Mouse (Mus musculus) limb, embryonic 12.5 days (tissue): ENCODE data around the gene Fads6. TPM values are rescaled to one million over a fixed set of nuclear protein-coding genes. Genes with fewer than 3 reads are reported as not detected.

ENCODE experiments used
- ATAC-seq: fragments of 200-750 bp; cut with Nextera tagmentation; 2 replicates; pipeline ENCODE4 v1.8.0; 2017; ENCODE audit warnings: low read depth, moderate TSS enrichment; ENCODE audit not compliant: insufficient number of reproducible peaks, insufficient read depth, low FRiP score, low TSS enrichment
- H3K27ac ChIP-seq: fragments of 300-500 bp; sonication (generic); 2 replicates; pipeline ENCODE4 v1.5.1; 2016; ENCODE audit warnings: mild to moderate bottlenecking, moderate library complexity
- H3K27me3 ChIP-seq: fragments of 300-500 bp; sonication (generic); 2 replicates; pipeline ENCODE4 v1.6.1; 2016; ENCODE audit warnings: mild to moderate bottlenecking, moderate library complexity
- H3K36me3 ChIP-seq: fragments of 300-500 bp; sonication (generic); 2 replicates; pipeline ENCODE4 v1.6.1; 2016; ENCODE audit warnings: mild to moderate bottlenecking, moderate library complexity
- H3K4me1 ChIP-seq: fragments of 300-500 bp; sonication (generic); replicated peaks from 2 replicates; pipeline ENCODE4 v1.6.1; 2016
- H3K4me2 ChIP-seq: fragments of 300-500 bp; sonication (generic); 2 replicates; pipeline ENCODE4 v1.6.1; 2016; ENCODE audit warnings: mild to moderate bottlenecking, moderate library complexity
- H3K4me3 ChIP-seq: fragments of 300-500 bp; sonication (generic); replicated peaks from 2 replicates; pipeline ENCODE4 v1.5.1; 2016; ENCODE audit warnings: mild to moderate bottlenecking
- H3K9ac ChIP-seq: fragments of 300-500 bp; sonication (generic); replicated peaks from 2 replicates; pipeline ENCODE4 v1.6.1; 2016; ENCODE audit warnings: mild to moderate bottlenecking, moderate library complexity
- H3K9me3 ChIP-seq: fragments of 300-500 bp; sonication (generic); 2 replicates; pipeline ENCODE4 v1.6.1; 2016; ENCODE audit warnings: mild to moderate bottlenecking, moderate library complexity
- WGBS: fragments of 180-500 bp; shearing (Covaris S2); methylation state at CpG from one replicate; pipeline ENCODE4 v1.1.7; 2016; 5-methylcytosine and 5-hydroxymethylcytosine counted together
- polyA plus RNA-seq: library from polyadenylated mRNA; unstranded; fragments of >200 nt; fragmentation: Nextera tagmentation; extraction: Ambion mirVana; gene quantifications from 2 replicates; pipeline ENCODE4 v1.2.1, GENCODE M21; 2016

Gene Fads6
- polyA plus RNA-seq, 1 experiment from 2014 or later: 0.10 TPM

DNA sequence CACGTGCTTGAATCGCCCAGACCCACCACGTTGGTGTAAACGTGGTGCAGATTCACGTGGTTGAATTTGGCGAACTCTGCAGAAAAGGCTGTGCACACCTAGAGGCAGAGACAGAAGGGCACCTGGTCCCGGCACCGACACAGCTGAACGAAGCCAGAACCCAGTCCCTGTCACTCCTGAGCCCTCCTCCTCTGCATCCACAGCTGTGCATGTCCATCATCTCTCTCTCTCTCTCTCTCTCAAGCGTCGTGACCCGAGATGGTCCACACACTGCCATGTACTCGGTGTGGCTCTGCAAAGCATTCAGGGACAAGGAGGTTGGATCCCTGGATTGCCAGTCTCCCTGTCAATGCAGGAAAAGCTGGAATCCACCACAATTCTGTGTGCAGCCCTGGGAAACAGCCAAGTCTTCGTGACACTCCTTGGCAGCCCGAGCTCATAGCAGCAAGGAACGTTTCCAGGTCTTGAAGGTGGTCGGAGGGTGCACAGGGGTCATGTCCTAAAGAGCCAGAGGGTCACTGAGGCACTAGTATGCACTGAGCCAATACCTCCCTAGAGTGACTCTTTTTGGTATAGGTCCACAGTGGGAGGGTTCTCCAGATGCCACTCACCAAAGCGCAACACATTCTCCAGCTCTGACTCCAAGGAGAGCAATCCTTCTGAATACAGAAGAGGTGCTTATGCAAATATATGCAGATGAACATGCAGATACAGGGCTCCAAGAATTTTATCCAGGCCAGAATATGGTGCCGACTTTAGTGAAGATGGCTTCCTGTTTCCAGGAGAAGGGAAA lies 11.1 kb downstream of the Fads6 start:
- Histone ChIP-seq H3K36me3 (no peaks in the 10 kb centered on the region), H3K4me2 (no peak overlapping the region), H3K4me1 (no peaks in the 10 kb centered on the region), H3K9me3 (no peaks in the 10 kb centered on the region), H3K27me3 (no peaks in the 10 kb centered on the region; the same call in 1 of the 2 replicates), H3K27ac (no peak overlapping the region), H3K4me3 (no peak overlapping the region), H3K9ac (no peak overlapping the region)
- 77% methylated on average over 19 of the region's 19 CpGs for WGBS
- ATAC-seq: no peak

DNA sequence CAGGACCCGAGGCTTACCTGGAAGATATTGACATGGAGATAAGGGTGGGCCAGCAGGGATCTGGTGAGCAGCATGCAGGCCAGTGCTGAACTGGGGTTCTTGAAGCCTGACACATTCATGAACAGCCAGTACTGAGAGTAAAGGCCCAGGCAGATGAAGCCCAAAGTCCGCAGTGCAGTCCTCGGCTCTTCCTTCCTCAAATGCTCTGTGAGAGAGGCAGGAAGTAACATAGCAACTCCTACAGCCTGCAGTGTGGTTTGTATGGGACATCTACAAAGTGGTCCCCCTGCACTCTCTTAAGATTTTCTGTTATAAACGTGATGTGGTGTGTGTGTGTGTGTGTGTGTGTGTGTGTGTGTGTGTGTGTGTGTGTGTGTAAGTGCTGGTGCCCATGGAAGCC lies 12.2 kb downstream of the Fads6 start:
- Histone ChIP-seq H3K36me3 (no peaks in the 10 kb centered on the region), H3K27me3 (no peaks in the 10 kb centered on the region; the same call in 1 of the 2 replicates), H3K9ac (no peak overlapping the region), H3K4me1 (no peaks in the 10 kb centered on the region), H3K4me2 (no peak overlapping the region), H3K27ac (no peak overlapping the region), H3K9me3 (no peaks in the 10 kb centered on the region), H3K4me3 (no peak overlapping the region)
- WGBS: 62% methylated on average over 4 of the region's 4 CpGs
- ATAC-seq: no peak

- no peak for ATAC-seq
- Histone ChIP-seq H3K36me3 (no peaks in the 10 kb centered on the region), H3K9me3 (no peaks in the 10 kb centered on the region), H3K4me1 (no peaks in the 10 kb centered on the region), H3K27ac (no peak overlapping the region), H3K4me2 (no peak overlapping the region), H3K27me3 (no peaks in the 10 kb centered on the region; the same call in 1 of the 2 replicates), H3K4me3 (no peak overlapping the region), H3K9ac (no peak overlapping the region)
- WGBS: 80% methylated on average over 12 of the region's 12 CpGs
Observed at GRCm38 (mm10) chr11:115283891-115284620, 13.4 kb downstream of the Fads6 start.

GRCm38 (mm10) chr11:115283486-115283765 lies 14.0 kb downstream of the Fads6 start:
- ATAC-seq: no peak
- WGBS: 76% methylated on average over 9 of the region's 9 CpGs

GRCm38 (mm10) chr11:115282723-115283485 lies 14.6 kb downstream of the Fads6 start:
- Histone ChIP-seq H3K9ac (no peak overlapping the region), H3K27ac (no peak overlapping the region), H3K4me3 (no peak overlapping the region), H3K4me1 (peaks cover 3% of the 10 kb centered on the region), H3K9me3 (no peaks in the 10 kb centered on the region), H3K4me2 (no peak overlapping the region), H3K36me3 (no peaks in the 10 kb centered on the region), H3K27me3 (no peaks in the 10 kb centered on the region; the same call in 1 of the 2 replicates)
- ATAC-seq: no peak
- WGBS: 85% methylated on average over 8 of the region's 8 CpGs

More at GRCm38 (mm10) chr11:115283486-115283765, 14.0 kb downstream of the Fads6 start:
- Histone ChIP-seq H3K36me3 (no peaks in the 10 kb centered on the region), H3K4me3 (no peak overlapping the region), H3K27me3 (no peaks in the 10 kb centered on the region; the same call in 1 of the 2 replicates), H3K9me3 (no peaks in the 10 kb centered on the region), H3K27ac (no peak overlapping the region), H3K4me1 (no peaks in the 10 kb centered on the region), H3K4me2 (no peak overlapping the region), H3K9ac (no peak overlapping the region)

- Histone ChIP-seq H3K4me2 (no peak overlapping the region), H3K9me3 (no peaks in the 10 kb centered on the region), H3K27ac (no peak overlapping the region), H3K27me3 (no peaks in the 10 kb centered on the region; the same call in 1 of the 2 replicates), H3K4me3 (no peak overlapping the region), H3K4me1 (peaks cover 7% of the 10 kb centered on the region), H3K36me3 (no peaks in the 10 kb centered on the region), H3K9ac (no peak overlapping the region)
- ATAC-seq: no peak
- WGBS: 66% methylated on average over 8 of the region's 8 CpGs
Observed at GRCm38 (mm10) chr11:115282295-115282694, 15.2 kb downstream of the Fads6 start.

- Histone ChIP-seq H3K4me1 (peaks cover 16% of the 10 kb centered on the region), H3K36me3 (no peaks in the 10 kb centered on the region), H3K4me3 (no peak overlapping the region), H3K9me3 (no peaks in the 10 kb centered on the region), H3K4me2 (no peak overlapping the region), H3K27ac (no peak overlapping the region), H3K9ac (no peak overlapping the region), H3K27me3 (no peaks in the 10 kb centered on the region)
- 74% methylated on average over 1 of the region's 1 CpGs for WGBS
- no peak for ATAC-seq
Observed at GRCm38 (mm10) chr11:115279726-115280125, 17.7 kb downstream of the Fads6 start.

- Histone ChIP-seq H3K4me3 (peak overlapping the region; percentile 54; the same call in 1 of the 2 replicates), H3K4me1 (peaks cover 16% of the 10 kb centered on the region), H3K9me3 (no peaks in the 10 kb centered on the region), H3K9ac (no peak overlapping the region), H3K27ac (no peak overlapping the region), H3K4me2 (peak overlapping the region; percentile 74), H3K27me3 (no peaks in the 10 kb centered on the region), H3K36me3 (no peaks in the 10 kb centered on the region)
- WGBS: 73% methylated on average over 6 of the region's 6 CpGs
- ATAC-seq: no peak
Observed at GRCm38 (mm10) chr11:115278176-115278575, 19.3 kb downstream of the Fads6 start.

GRCm38 (mm10) chr11:115277604-115277975 lies 19.9 kb downstream of the Fads6 start:
- Histone ChIP-seq H3K27ac (peak overlapping the region; percentile 82; the same call in 1 of the 2 replicates), H3K27me3 (no peaks in the 10 kb centered on the region), H3K4me3 (peak overlapping the region; percentile 54), H3K4me2 (peak overlapping the region; percentile 74), H3K9ac (peak overlapping the region; percentile 50), H3K9me3 (no peaks in the 10 kb centered on the region), H3K36me3 (no peaks in the 10 kb centered on the region), H3K4me1 (peaks cover 16% of the 10 kb centered on the region)
- WGBS: 23% methylated on average over 7 of the region's 7 CpGs
- ATAC-seq: no peak

GRCm38 (mm10) chr11:115276780-115277603 lies 20.5 kb downstream of the Fads6 start, which contains the start of gene Fdxr:
Gene Fdxr, minus strand, starts transcription at chr11:115277050.
- peak within 1 kb of the TSS; percentile 82 for H3K27ac ChIP-seq
- peaks cover 16% of the 10 kb centered on the region for H3K4me1 ChIP-seq
- peak; percentile 95 for ATAC-seq

More at GRCm38 (mm10) chr11:115276780-115277603, 20.5 kb downstream of the Fads6 start, which contains the start of gene Fdxr:
- Histone ChIP-seq H3K9me3 (no peaks in the 10 kb centered on the region), H3K36me3 (no peaks in the 10 kb centered on the region), H3K27me3 (no peaks in the 10 kb centered on the region), H3K4me3 (peak within 1 kb of the TSS; percentile 54), H3K4me2 (peak within 1 kb of the TSS; percentile 74), H3K9ac (peak within 1 kb of the TSS; percentile 71)
- WGBS: under 1% methylated on average over 42 of the region's 42 CpGs
